Mouse (Mus musculus): ENCODE data around the gene Surf2. TPM values are rescaled to one million over a fixed set of nuclear protein-coding genes. Genes with fewer than 3 reads are reported as not detected.

Surf2 gene
- total RNA-seq, 2 experiments from 2014 or later: 14.7 to 14.8 TPM

DNA sequence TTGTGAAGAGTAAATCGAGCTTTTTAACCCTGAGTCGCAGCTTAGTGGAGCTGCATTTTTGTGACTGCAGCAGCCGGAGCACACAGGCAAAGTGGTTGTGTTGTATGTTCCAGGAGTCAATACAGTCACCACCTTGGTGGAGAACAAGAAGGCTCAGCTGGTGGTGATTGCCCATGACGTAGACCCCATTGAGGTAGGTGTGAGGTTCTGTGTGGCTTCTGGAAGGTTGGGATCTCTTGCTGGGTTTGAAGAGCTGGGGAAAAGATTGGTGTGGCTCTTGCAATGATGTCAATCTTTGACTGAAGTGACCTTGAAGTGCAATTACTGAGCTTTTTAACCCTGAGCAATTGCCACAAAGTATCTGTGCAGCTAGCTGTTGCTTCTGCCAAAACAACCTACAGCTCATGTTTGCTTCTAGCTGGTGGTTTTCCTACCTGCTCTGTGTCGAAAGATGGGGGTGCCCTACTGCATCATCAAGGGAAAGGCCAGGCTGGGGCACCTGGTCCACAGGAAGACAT, 3.9 kb upstream of the Surf2 start:
- no peak for DNase-seq (ENCODE audit: low spot score)
- intact Hi-C loops (cut with DNase I): loop anchor here (5.0 kb wide), 1 partner anchor 95 kb away; the partner anchor contains the start of gene Cacfd1

DNA sequence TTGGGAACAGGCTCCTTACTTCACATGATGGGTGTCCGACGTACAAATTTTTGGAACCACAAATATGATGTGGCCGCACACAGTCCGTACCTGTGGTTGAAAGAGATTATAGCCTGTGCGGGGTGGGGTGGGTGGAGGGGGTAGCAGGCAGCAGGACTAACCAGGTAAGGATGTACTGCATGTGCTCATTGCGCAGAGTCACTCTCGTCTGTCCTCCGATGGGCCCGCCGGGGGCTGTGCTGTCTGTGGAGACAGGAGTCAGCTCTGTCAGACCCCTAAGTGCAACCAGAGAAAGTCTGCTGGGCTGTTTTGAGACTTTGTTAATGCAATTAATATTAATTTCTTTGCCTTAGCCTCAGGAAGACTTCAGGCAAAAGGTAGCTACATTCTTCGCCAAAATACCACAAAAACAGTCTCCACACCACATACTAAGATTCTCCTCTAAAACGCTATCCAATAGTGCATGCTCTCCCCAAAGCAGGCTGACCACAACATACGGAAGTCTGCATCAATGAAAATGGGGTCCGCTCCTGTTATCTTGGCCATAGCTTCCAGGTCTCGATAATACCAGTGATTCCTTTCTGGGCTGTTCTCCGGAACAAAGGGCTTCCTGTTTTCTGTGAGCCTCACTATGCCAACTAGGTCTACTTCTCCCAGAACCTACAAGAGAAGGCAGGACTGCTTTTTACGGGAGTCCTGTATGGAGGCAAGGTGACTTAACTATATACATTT, 2.6 kb upstream of the Surf2 start:
- intact Hi-C loops (cut with DNase I): loop anchor here (5.0 kb wide), 1 partner anchor 94 kb away; the partner anchor contains the start of gene Cacfd1
- no peak for DNase-seq (ENCODE audit: low spot score)

DNA sequence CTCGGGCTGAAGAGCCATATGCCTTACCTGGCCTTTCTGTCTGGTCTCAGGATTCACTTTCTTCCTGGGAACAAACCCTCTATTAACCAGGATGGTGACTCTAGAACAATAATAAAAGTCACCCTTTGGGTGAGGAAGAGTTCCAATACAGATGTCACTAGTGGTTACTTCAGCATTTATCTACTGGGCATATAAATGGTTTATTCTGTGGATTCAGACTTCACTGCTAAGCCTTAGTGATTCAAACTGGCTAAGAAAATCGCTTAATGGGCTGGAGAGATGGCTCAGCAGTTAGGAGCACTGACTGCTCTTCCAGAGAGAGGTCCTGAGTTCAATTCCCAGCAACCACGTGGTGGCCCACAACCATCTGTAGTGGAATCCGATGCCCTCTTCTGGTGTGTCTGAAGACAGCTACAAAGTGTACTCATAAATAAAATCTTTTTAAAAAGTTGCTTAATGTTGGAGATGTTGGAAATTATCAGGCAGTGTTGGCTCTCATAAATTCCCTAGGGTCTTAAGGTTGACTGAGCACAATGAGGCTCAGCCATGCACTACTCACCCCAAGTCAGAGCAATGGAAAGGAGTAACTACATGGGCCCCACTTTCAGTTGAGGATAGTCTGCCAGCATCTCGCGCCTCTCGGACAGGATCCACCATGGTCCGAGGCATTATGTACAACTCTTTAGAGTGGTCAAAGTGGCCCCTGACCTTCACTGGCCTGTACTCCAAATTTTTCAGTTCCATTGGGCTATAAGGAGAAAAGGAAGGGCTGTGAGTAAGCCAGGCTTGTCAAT, 1.8 kb upstream of the Surf2 start:
- no peak for DNase-seq (ENCODE audit: low spot score)
- intact Hi-C loops (cut with DNase I): loop anchor here (5.0 kb wide), 1 partner anchor 93 kb away; the partner anchor contains the start of gene Cacfd1

DNA sequence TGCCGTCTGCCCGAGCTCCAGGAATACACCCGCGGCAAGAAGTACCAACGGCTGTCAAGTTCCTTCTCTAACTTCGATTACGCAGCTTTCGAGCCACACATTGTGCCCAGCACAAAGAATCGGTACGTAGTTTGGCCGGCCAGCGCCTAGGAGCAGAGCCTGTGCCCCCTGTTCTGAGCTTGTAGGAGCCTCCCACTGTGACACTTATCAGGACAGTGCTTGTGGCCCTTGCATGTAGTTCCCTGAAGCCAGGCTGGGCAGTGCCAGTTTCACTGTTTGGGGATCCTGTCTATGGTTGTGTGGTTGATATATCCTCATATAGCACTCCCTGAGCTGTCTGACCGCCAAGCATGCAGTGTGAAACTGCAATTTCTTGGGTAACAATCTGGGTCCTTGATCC, 571 bp downstream of the Surf2 start:
- no peak for DNase-seq (ENCODE audit: low spot score)
- intact Hi-C loops (cut with DNase I): loop anchor here (2.0 kb wide), 1 partner anchor 16 kb away; the partner anchor contains the start of gene Surf4

DNA sequence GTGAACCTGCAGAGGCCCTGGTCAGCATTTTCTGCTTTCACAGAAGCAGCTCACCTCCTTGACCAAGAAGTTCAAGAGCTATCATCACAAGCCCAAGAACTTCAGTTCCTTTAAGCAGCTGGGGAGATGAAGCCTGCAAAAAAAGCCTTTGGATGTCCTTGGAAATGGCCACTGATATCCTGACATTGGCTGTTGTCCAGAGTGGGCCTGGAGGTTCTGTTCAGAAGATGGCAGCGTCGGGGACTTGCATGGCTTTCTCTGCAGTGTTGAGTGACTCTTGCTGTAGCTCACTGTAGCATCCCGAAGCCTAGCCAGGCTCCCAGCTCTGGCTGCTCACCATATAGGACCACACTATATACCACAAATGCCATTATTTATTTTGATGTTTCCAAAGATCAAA, 3.5 kb downstream of the Surf2 start:
- DNase-seq (ENCODE audit: low spot score): no peak
- intact Hi-C loops (cut with DNase I): no loop called here

DNA sequence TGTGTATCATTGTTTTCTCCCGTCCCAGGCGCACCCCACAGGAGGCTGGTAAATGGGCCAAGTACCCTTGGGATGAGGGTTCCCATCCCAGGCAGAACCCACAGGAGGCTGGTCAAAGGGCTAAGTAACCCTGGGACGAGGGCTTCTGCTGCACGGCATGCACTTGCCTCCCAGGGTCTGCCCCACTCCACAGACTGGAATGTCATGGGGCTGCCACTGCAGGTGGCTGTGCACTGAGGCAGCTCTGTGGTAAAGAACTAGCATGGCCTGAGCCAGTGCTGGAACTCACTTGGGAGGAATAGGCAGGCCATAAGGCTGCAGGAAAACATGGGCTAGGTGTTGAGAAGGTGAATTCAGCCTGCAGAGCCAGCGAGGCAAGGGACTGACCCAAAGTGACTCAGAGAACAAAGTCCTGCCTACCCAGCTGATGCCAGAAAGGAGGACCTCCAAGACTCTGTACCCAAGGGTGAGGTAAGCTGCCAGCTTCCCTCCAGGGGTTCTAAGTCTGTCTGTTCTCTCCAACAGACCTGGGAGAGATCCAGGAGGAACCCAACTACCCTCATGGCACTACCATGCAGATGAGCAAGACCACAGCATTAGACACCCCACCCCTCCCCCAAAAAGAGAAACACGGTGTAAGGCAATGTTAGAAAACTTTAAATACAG, 4.2 kb downstream of the Surf2 start:
- intact Hi-C loops (cut with DNase I): no loop called here
- no peak for DNase-seq (ENCODE audit: low spot score)

DNA sequence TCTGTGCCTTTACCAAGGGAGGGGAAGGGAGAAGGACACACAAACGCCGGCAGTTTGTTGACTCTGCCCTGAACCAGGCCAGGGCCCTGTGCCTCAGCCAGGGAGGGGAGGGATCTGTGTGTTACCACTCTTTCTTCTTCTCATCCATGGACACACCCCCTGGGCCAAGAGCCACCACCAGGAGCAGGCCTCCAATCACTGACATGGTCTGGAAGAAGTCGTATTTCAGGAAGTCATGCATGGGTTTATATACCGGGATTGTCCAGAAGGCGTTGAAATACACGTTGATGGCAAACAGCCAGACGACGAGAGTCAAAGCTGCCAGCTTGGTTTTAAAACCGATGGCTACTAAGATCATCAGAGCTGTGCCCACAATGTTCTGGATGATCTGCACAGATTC, 5.6 kb downstream of the Surf2 start:
- no peak for DNase-seq (ENCODE audit: low spot score)
- intact Hi-C loops (cut with DNase I): no loop called here

DNA sequence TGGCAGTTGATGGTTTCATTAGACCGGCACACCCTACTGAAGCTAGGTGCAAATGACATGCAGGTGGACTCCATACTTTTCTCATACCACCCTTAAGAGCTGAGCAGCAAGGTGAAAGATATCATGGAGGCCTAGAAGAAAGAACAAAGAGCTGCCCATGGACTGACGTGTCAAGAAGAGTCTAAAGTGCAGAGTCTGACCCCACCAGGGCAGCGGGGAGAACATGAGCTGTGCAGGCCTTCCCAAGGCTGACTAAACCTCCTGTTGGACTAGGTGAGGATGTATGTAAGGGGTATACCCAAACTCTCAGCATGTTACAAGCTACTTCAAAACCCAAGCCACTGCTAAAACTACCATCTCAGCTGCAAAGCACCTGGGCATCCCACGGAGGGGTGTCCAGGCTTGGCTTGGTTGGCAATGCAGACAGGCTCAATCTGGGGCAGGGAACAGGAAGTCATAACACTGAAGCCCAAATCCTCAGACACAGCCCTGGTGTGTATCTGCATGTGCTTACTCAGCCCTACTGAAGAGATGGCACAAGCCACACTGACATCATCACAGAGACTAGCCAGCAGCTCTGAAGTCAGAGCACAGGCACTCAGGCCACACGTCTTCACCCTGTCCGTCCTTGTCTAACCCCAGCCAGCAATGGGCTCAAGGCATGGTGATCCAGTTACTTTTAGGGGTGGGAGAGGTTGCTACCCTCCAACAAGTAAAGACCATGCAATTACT, 11.7 kb downstream of the Surf2 start:
- intact Hi-C loops (cut with DNase I): no loop called here
- DNase-seq (ENCODE audit: low spot score): no peak

DNA sequence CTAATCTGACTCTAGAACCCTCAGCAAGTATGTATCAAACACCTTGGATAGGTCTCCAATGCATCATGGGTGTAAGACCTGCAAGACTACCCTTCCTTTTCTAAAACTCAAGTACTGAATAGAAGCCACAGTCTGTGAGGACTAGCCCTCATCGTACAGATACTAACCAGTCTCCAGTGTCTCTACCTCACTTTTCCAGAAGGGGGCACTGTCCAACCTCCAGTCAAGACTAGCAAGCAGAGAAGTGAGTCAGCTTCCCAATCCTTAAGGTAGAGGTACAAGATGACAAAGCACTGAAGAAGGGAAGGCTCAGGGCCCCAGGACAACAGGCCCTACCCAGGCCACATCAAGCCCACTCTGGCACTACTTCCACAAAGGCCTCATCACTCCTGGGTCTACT, 14.2 kb downstream of the Surf2 start:
- DNase-seq (ENCODE audit: low spot score): no peak
- intact Hi-C loops (cut with DNase I): loop anchor here (2.0 to 5.0 kb wide), 3 partner anchors 82 to 307 kb away; no protein-coding TSS in a partner anchor

DNA sequence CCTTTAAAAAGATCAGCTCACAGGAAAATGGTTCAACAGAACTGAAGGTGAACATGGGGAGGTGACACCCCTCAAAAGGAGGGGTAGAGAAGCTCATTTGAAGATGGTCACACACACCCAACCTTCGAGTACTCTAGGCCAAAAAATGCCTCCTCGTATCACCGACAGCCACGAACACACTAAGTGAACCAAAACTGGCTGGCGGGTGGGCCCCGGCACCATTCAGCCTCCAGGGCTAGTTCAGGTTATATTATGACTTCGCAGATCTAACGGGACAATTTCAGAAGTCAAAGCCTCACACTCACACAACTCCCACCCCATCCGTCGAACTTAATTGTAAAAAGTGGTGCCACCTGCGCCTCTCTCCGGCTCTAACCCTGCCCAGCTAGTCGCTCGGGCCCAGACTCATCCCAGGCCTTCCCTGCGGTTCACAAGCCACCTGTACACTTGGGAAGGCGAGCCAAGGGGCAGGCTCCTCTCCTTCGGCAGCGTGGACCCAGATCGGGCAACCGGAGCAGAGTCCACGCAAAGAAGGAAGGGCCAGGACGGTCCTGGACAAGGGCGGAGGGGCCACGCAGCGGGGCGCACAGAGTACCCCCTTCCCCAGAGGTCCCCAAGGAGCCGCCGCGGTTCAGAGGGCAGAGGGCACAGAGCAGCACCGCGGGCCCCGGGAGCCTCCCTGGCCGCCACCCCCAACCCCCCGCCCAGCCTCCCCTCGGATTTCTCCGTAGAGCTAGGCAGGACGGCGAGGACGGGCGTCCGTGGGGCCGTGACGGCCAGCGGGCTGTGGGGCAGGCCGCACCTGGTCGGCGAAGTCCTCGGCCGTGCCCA, 16.5 kb downstream of the Surf2 start:
- intact Hi-C loops (cut with DNase I): loop anchor here (2.0 to 5.0 kb wide), 3 partner anchors 16 to 305 kb away; partner anchors contain the start of genes Surf1 and Surf2
- no peak for DNase-seq (ENCODE audit: low spot score)

DNA sequence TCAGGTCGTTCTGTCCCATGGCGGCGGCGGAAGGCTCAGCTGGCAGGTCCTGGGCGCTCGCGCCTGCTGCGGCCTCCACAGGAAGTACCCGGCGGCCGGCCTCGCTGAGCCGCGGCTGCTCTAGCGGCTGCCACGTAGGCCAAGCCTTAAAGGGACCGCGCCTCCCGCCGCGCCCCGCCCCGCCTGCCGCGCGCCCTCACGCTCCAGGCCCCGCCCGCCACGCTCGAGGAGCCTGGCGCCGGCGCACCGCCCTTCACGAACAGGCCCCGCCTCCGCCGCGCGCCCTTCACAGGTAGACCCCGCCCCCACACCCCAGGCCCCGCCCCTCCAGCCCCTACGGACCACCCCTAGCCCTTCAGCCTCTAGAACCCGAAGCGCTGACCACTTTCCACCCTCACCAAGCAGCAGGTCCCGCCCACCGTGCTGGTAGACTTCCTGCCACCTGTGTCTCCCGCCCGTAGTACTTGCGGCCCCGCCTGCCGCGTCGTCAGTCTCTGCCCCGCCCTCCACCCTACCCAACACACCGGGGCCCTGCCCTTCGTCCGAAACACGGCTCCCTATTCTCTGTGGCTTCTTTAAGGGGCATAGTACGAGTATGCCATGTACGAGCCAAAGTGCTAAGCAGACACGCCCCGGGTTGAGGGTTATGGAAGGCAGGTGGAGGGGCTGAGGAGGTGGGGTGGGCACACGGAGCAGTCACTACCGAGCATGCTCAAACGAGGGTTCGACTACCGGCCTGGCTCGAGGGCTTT, 17.3 kb downstream of the Surf2 start, which contains the start of the genes Surf4 and Stkld1:
TSS of gene Surf4 (minus strand) at position 625 of the 752 bp plus-strand sequence.
TSS of gene Stkld1 (plus strand) at position 744 of the 752 bp plus-strand sequence.
- DNase-seq (ENCODE audit: low spot score): peak; percentile 86
- intact Hi-C loops (cut with DNase I): loop anchor here (2.0 to 5.0 kb wide), 3 partner anchors 17 to 304 kb away; partner anchors contain the start of genes Surf1 and Surf2

DNA sequence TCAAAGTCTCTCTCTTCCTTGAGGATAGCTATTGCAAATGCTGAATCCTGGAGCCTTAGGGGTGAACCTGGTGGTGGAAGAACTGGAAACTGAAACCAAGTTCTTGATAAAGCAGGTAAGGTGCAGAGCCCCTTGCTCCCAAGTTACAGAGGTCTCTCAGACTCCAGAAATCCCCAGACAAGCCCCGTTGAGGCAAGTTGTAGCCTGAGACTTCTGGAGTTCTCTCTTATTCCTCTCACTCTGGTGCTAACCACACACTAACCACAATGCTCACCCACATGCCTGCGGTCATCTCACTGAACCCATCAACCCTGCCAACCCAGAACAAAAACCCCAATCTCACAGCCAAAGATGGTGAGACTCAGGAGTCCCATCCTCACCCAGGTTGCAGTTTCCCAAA, 19.1 kb downstream of the Surf2 start:
- no peak for DNase-seq (ENCODE audit: low spot score)
- intact Hi-C loops (cut with DNase I): no loop called here

DNA sequence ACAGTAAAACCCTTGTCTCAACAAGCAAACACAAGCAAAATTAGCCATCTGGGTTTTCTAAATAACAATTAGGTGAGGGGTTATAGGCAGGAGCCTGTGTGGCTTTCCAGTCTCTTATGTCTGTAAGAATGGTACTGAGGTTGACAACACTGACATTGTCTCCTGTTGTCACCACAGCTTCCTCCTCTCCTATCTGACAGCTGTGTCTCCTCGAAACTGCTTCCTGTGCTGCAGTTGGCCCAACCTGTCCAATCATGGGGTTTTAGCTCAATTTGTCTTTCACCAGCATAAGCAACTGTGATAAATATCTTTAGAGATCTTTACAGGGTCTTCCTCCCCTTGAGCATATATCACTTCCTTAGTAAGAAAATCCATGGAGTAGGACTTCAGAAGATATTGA, 20.3 kb downstream of the Surf2 start:
- DNase-seq (ENCODE audit: low spot score): no peak
- intact Hi-C loops (cut with DNase I): loop anchor here (2.0 kb wide), 1 partner anchor 28 kb away; the partner anchor contains the start of gene Rexo4

DNA sequence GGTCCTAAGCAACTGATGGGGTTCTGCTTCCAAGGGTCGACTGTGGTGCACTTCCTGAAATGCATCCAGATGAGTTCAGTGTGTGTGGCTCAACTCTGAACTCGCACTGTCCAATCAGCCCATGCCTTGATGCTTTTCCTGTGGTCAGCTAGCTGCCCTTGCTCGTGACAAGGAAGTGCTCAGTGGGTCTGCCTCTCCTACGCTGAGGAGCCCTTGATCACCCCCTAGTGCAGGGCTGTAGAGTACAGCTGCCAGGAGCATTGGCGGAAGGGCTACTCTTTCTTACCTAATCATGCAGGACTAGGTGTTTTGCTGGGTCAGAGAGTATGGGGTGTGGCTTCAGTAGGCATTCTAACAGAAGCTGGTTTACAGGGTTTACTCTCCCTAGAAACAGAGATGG, 25.4 kb downstream of the Surf2 start:
- no peak for DNase-seq (ENCODE audit: low spot score)
- intact Hi-C loops (cut with DNase I): no loop called here

DNA sequence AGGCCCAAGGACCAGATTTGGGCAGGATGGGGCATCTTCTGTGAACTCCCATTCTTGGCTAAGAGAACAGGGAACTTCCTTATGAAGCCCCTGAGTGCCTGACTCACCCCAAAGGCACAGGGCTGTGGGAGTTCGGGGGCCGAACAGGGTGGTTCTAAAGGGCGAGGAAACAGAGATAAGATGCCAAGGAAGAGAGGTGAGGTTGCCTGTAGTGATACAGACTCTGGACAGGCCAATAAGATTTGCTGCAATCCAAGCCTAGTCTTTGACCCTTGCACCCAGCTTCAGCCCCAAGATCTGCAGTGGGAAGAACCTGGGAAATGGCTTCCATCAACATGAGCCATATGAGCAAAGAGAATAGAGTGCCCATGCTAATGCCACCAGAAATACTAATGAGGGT, 27.1 kb downstream of the Surf2 start:
- DNase-seq (ENCODE audit: low spot score): no peak
- intact Hi-C loops (cut with DNase I): no loop called here

DNA sequence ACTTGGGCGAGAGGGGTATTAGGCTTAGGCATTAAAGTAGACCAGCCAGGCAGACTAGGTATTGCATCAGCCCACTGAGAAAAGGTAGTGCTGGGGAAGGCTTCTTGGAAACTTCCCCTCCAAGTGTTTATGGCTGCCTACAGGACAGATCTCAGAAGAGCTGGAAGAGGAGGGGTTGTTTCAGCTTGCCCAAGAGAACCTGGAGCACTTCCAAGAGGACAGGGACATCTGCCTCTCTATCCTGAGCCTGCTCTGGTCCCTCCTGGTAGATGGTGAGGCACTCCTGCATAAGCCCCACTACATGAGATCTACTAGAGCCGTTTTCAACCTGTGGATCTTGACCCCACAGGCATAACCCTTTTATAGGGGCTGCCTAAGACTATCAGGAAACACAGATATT, 34.2 kb downstream of the Surf2 start:
- intact Hi-C loops (cut with DNase I): no loop called here
- no peak for DNase-seq (ENCODE audit: low spot score)

DNA sequence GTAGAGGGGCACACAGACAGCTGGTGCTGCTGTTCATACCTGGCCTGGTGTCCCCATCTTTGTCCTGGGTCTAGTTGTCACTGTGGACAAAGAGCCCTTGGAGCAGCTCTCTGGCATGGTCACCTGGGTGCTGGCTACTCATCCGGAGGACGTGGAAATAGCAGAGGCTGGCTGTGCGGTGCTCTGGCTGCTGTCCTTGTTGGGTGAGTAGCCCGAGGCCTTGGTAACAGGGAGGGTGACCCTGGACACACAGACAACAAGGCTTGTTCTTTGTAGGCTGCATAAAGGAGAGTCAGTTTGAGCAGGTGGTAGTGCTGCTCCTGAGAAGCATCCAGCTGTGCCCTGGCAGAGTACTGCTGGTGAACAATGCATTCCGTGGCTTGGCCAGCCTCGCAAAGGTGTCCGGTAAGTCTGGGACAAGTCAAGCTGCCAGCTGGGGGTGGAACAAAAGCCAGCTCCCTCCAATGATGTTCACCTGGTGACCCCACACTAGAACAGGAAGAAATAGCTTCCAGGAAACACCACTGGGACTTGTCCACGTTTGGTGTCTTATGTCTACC, 35.3 kb downstream of the Surf2 start:
- intact Hi-C loops (cut with DNase I): no loop called here
- DNase-seq (ENCODE audit: low spot score): no peak

Measured in heart, postnatal 25 days (tissue).